Mouse (Mus musculus) heart, adult 2 months (tissue): ENCODE measurements around the gene Fzd5.

Experiments
- CTCF ChIP-seq: fragments of 200-600 bp; IDR thresholded peaks from 2 replicates; pipeline ENCODE4 v1.8.1; 2022; ENCODE audit warnings: antibody characterized with exemption, mild to moderate bottlenecking, moderate library complexity
- EP300 ChIP-seq: fragments of 200-500 bp; IDR thresholded peaks from 2 replicates; pipeline ENCODE4 v1.6.1; 2011; ENCODE audit warnings: low read depth, low read length, control low read depth; ENCODE audit not compliant: insufficient read depth
- POLR2A ChIP-seq: fragments of 200-500 bp; IDR thresholded peaks from 2 replicates; pipeline ENCODE4 v1.6.1; 2011; ENCODE audit warnings: mild to moderate bottlenecking, low read depth, low read length, control low read depth; ENCODE audit not compliant: insufficient read depth

DNA sequence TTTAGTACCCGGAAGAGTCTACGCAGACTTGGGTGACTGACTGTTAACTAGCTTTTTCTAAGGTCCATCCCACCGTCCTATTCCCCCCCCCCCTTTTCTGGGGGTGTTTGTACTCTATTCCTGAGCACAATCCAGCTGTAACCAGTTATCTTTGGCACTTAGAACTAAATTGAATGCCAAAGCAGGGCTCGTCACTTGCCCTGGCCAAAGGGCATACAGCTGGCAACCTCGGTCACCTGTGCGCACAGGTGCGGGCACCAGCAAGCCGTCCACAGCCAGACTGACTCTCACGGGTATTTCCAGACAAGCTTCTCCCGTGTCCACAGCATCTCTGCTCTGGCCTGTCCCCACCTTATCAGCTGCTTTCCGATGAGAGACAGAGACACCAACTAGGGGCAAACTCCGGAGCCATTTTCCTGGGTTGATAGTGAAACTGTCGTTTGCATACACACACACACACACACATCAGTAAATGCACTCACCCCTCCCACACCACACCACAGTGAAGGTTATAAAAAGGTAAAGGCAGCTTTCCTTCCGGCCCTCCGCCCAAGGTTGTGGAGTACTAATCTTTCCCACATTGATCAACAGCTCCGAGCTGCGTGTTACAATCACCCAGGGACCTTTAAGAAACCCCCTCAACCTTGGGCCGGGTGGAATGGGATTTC lies 5.3 kb upstream of the Fzd5 start:
- TF ChIP-seq POLR2A: no peak
- TF ChIP-seq CTCF: no peak
- no peak for TF ChIP-seq EP300
